Mouse (Mus musculus): ENCODE results near the gene Pdlim5. TPM values are rescaled to one million over a fixed set of nuclear protein-coding genes. Genes with fewer than 3 reads are reported as not detected.
A peak's percentile ranks its signal among the peaks of the same experiment; 100 is the strongest.

The Pdlim5 gene
- polyA plus RNA-seq, 1 experiment from 2014 or later, result 24.5 TPM

DNA sequence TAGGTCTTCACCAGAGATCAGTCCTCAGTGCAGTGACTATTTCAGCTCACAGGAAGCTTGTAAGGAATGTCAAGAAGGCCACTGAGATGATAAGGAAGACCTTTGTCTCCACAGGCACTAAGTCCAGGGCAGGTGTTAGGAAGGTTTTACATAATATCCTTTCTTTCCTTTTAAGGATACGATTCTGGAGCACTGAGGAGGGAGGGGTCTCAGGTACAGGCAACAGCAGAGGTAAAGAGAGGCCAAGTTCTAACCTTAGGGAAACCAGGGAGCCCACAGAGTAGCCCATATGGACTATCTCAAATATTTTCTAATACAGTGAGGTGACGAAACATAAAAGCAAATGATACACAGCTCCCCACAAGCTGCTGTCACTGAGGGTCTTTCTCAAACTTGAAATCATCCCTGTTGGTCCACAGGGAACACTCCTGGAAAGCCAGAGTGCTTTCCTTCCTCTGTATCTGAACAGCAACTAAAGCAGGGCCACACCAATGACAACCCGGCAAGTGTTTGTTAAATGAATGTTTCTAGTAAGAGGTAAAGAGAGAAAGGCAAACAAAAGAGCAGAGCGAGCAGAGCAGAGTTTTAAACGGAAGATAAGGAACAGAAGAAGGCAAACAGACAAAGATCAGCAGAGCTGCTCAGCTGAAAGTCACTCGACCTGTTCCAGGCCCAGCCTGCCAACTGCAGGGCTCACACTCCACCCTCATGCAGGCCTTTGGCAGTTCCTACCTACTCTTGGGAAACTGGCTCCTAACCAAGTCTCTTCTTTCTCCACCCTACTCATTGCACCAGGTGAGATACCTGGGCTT, 55.9 kb downstream of the Pdlim5 start:
- peak; percentile 85 for ATAC-seq
- Histone ChIP-seq H3K4me1 (replicated peaks; ENCODE audit: control insufficient read depth, insufficient read depth, low read length) (no peaks in the 10 kb centered on the region; the same call in 1 of the 2 replicates), H3K4me2 (replicated peaks; ENCODE audit: low read depth) (peak overlapping the region; percentile 25; the same call in 1 of the 2 replicates), H3K9ac (ENCODE audit: low read depth, low read length) (no peak overlapping the region), H3K27ac (ENCODE audit: low read depth, low read length) (peak overlapping the region; percentile 65; the same call in 1 of the 2 replicates), H3K4me3 (ENCODE audit: low read depth, low read length) (no peak overlapping the region), H3K9me3 (ENCODE audit: control insufficient read depth) (no peaks in the 10 kb centered on the region), H3K27me3 (replicated peaks; ENCODE audit: control insufficient read depth, insufficient read depth, low read length) (no peaks in the 10 kb centered on the region), H3K36me3 (ENCODE audit: control insufficient read depth, insufficient read depth) (no peaks in the 10 kb centered on the region)
- 18% methylated on average over 6 of the region's 6 CpGs for WGBS
- TF ChIP-seq CTCF (IDR thresholded peaks at IDR 0.05; ENCODE audit: low read depth), result no peak

GRCm38 (mm10) chr3:142338058-142338457, 57.4 kb downstream of the Pdlim5 start:
- WGBS, result 85% methylated on average over 4 of the region's 4 CpGs
- Histone ChIP-seq H3K4me3 (ENCODE audit: low read depth, low read length) (no peak overlapping the region), H3K36me3 (ENCODE audit: control insufficient read depth, insufficient read depth) (no peaks in the 10 kb centered on the region), H3K9ac (ENCODE audit: low read depth, low read length) (no peak overlapping the region), H3K9me3 (ENCODE audit: control insufficient read depth) (no peaks in the 10 kb centered on the region), H3K4me1 (replicated peaks; ENCODE audit: control insufficient read depth, insufficient read depth, low read length) (no peaks in the 10 kb centered on the region; the same call in 1 of the 2 replicates), H3K27ac (ENCODE audit: low read depth, low read length) (no peak overlapping the region), H3K4me2 (replicated peaks; ENCODE audit: low read depth) (no peak overlapping the region), H3K27me3 (replicated peaks; ENCODE audit: control insufficient read depth, insufficient read depth, low read length) (no peaks in the 10 kb centered on the region)
- no peak for ATAC-seq
- no peak for TF ChIP-seq CTCF (IDR thresholded peaks at IDR 0.05; ENCODE audit: low read depth)

- whole genome bisulfite sequencing, result 85% methylated on average over 3 of the region's 3 CpGs
- ATAC-seq, result no peak
- H3K9me3 ChIP-seq (ENCODE audit: control insufficient read depth), result no peaks in the 10 kb centered on the region
- no peak overlapping the region for H3K4me3 ChIP-seq (ENCODE audit: low read depth, low read length)
- no peaks in the 10 kb centered on the region for H3K4me1 ChIP-seq (replicated peaks; ENCODE audit: control insufficient read depth, insufficient read depth, low read length)
- H3K27me3 ChIP-seq (replicated peaks; ENCODE audit: control insufficient read depth, insufficient read depth, low read length), result no peaks in the 10 kb centered on the region
- H3K36me3 ChIP-seq (ENCODE audit: control insufficient read depth, insufficient read depth), result no peaks in the 10 kb centered on the region
- H3K9ac ChIP-seq (ENCODE audit: low read depth, low read length), result no peak overlapping the region
- no peak for TF ChIP-seq CTCF (IDR thresholded peaks at IDR 0.05; ENCODE audit: low read depth)
- H3K4me2 ChIP-seq (replicated peaks; ENCODE audit: low read depth), result no peak overlapping the region
- no peak overlapping the region for H3K27ac ChIP-seq (ENCODE audit: low read depth, low read length)
Measured at GRCm38 (mm10) chr3:142334496-142334895, 61.0 kb downstream of the Pdlim5 start.

DNA sequence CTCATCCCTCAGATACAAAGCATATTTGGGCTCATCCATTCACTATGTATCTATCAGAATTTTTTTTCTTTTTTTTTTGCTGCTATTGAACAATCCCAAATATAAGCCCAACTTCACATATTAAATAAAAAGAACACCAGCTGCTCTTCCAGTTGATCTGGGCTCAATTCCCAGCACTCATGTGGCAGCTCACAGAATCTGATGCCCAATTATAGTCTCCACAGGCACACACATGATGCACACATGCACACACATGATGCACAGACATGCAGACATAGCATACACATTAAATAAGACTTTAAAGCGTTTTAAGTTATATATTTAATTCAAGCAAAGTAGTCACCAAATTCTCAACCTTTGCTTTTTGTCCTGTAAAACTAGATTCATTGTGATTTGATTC, 62.0 kb downstream of the Pdlim5 start:
- Histone ChIP-seq H3K9me3 (ENCODE audit: control insufficient read depth) (no peaks in the 10 kb centered on the region), H3K27ac (ENCODE audit: low read depth, low read length) (no peak overlapping the region), H3K36me3 (ENCODE audit: control insufficient read depth, insufficient read depth) (no peaks in the 10 kb centered on the region), H3K4me3 (ENCODE audit: low read depth, low read length) (no peak overlapping the region), H3K9ac (ENCODE audit: low read depth, low read length) (no peak overlapping the region), H3K4me2 (replicated peaks; ENCODE audit: low read depth) (no peak overlapping the region), H3K27me3 (replicated peaks; ENCODE audit: control insufficient read depth, insufficient read depth, low read length) (no peaks in the 10 kb centered on the region), H3K4me1 (replicated peaks; ENCODE audit: control insufficient read depth, insufficient read depth, low read length) (no peaks in the 10 kb centered on the region)
- no peak for ATAC-seq
- no peak for TF ChIP-seq CTCF (IDR thresholded peaks at IDR 0.05; ENCODE audit: low read depth)
- 98% methylated on average over 1 of the region's 1 CpGs for WGBS

- H3K27me3 ChIP-seq (replicated peaks; ENCODE audit: control insufficient read depth, insufficient read depth, low read length), result no peaks in the 10 kb centered on the region
- no peaks in the 10 kb centered on the region for H3K4me1 ChIP-seq (replicated peaks; ENCODE audit: control insufficient read depth, insufficient read depth, low read length)
- WGBS, result 34% methylated on average over 4 of the region's 4 CpGs
- no peak for TF ChIP-seq CTCF (IDR thresholded peaks at IDR 0.05; ENCODE audit: low read depth)
- no peak for ATAC-seq
- no peaks in the 10 kb centered on the region for H3K9me3 ChIP-seq (ENCODE audit: control insufficient read depth)
- H3K4me2 ChIP-seq (replicated peaks; ENCODE audit: low read depth), result no peak overlapping the region
- H3K9ac ChIP-seq (ENCODE audit: low read depth, low read length), result no peak overlapping the region
- H3K36me3 ChIP-seq (ENCODE audit: control insufficient read depth, insufficient read depth), result no peaks in the 10 kb centered on the region
- no peak overlapping the region for H3K27ac ChIP-seq (ENCODE audit: low read depth, low read length)
- H3K4me3 ChIP-seq (ENCODE audit: low read depth, low read length), result no peak overlapping the region
Measured at GRCm38 (mm10) chr3:142332716-142333115, 62.8 kb downstream of the Pdlim5 start.

DNA sequence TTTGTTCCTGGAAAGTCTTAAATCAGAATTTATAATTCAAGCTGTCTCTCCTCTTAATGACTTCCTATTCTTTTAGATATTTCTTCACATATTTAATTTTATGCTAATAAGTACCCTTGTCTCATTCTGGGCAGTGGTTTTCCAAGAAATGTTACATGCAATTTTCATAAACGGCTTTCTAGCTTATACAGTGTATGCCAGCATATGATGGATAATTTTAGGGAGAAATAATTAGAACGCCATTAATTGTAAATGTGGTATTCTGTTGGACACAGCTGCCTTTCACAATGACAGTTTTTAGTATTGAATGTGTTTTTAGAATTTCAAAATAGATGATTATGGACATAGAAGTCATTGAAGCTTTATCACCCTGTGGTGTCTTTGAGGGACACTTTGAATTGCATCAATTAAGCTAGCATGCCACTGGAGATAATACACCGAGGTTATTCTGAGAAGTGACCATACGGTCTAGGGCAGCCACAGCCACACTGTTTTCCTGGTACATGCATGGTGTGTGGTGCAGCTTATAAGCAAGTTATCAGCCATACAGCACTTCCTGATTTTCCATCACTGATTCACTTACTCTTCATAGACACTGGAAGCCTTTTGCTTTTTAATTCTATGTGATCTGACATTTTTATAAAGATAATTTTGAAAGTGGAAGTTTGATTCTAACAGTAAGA, 63.5 kb downstream of the Pdlim5 start:
- Histone ChIP-seq H3K4me2 (replicated peaks; ENCODE audit: low read depth) (no peak overlapping the region), H3K27me3 (replicated peaks; ENCODE audit: control insufficient read depth, insufficient read depth, low read length) (no peaks in the 10 kb centered on the region), H3K4me1 (replicated peaks; ENCODE audit: control insufficient read depth, insufficient read depth, low read length) (no peaks in the 10 kb centered on the region), H3K4me3 (ENCODE audit: low read depth, low read length) (no peak overlapping the region), H3K36me3 (ENCODE audit: control insufficient read depth, insufficient read depth) (no peaks in the 10 kb centered on the region), H3K9ac (ENCODE audit: low read depth, low read length) (no peak overlapping the region), H3K9me3 (ENCODE audit: control insufficient read depth) (no peaks in the 10 kb centered on the region), H3K27ac (ENCODE audit: low read depth, low read length) (no peak overlapping the region)
- 75% methylated on average over 4 of the region's 4 CpGs for WGBS
- TF ChIP-seq CTCF (IDR thresholded peaks at IDR 0.05; ENCODE audit: low read depth), result no peak
- no peak for ATAC-seq
